Mouse (Mus musculus) neural tube, embryonic 11.5 days (tissue): ENCODE results near the gene Masp2. TPM values are rescaled to one million over a fixed set of nuclear protein-coding genes. Genes with fewer than 3 reads are reported as not detected.

Source experiments
- ATAC-seq: fragments of 200-750 bp; cut with Nextera tagmentation; 2 replicates; pipeline ENCODE4 v1.8.0; 2017; ENCODE audit warnings: moderate number of reproducible peaks, mild to moderate bottlenecking, moderate TSS enrichment, moderate library complexity; ENCODE audit not compliant: insufficient read depth, low FRiP score, low TSS enrichment
- DNase-seq: peaks from one replicate; pipeline ENCODE4 v3.0.0-alpha.2; 2015; ENCODE audit warnings: low spot score
- H3K27ac ChIP-seq: fragments of 300-500 bp; sonication (generic); 2 replicates; pipeline ENCODE4 v1.5.1; 2014; ENCODE audit warnings: low read depth, mild to moderate bottlenecking, low read length
- H3K27me3 ChIP-seq: fragments of 300-500 bp; sonication (generic); 2 replicates; pipeline ENCODE4 v1.6.1; 2014; ENCODE audit warnings: mild to moderate bottlenecking, low read length, mixed read lengths; ENCODE audit not compliant: control insufficient read depth, insufficient read depth
- H3K36me3 ChIP-seq: fragments of 300-500 bp; sonication (generic); 2 replicates; pipeline ENCODE4 v1.6.1; 2014; ENCODE audit warnings: mild to moderate bottlenecking, low read length, moderate library complexity, mixed read lengths; ENCODE audit not compliant: control insufficient read depth, insufficient read depth
- H3K4me1 ChIP-seq: fragments of 300-500 bp; sonication (generic); 2 replicates; pipeline ENCODE4 v1.6.1; 2014; ENCODE audit warnings: low read length, mixed read lengths; ENCODE audit not compliant: control insufficient read depth, insufficient read depth
- H3K4me2 ChIP-seq: fragments of 300-500 bp; sonication (generic); 2 replicates; pipeline ENCODE4 v1.6.1; 2014; ENCODE audit warnings: low read depth, mild to moderate bottlenecking, moderate library complexity
- H3K4me3 ChIP-seq: fragments of 300-500 bp; sonication (generic); 2 replicates; pipeline ENCODE4 v1.5.1; 2014; ENCODE audit warnings: low read depth, low read length
- H3K9ac ChIP-seq: fragments of 300-500 bp; sonication (generic); 2 replicates; pipeline ENCODE4 v1.6.1; 2014; ENCODE audit warnings: mild to moderate bottlenecking, low read length
- H3K9me3 ChIP-seq: fragments of 300-500 bp; sonication (generic); 2 replicates; pipeline ENCODE4 v1.6.1; 2016; ENCODE audit warnings: low read length; ENCODE audit not compliant: control insufficient read depth
- WGBS: fragments of 180-500 bp; shearing (Covaris S2); extraction: QIAGEN DNeasy Blood & Tissue Kit; methylation state at CpG from one replicate; pipeline ENCODE4 v1.1.7; 2014; 5-methylcytosine and 5-hydroxymethylcytosine counted together
- polyA plus RNA-seq: library from polyadenylated mRNA; unstranded; fragments of >200 nt; fragmentation: Nextera tagmentation; extraction: Ambion mirVana; gene quantifications from 2 replicates; pipeline ENCODE4 v1.2.1, GENCODE M21; 2014

The Masp2 gene
- polyA plus RNA-seq, 1 experiment from 2014 or later = 0.17 TPM

GRCm38 (mm10) chr4:148604541-148605165 is 2.3 kb downstream of the Masp2 start:
- no peak overlapping the region for H3K27ac ChIP-seq
- 93% methylated on average over 3 of the region's 3 CpGs for WGBS
- no peak overlapping the region for H3K4me2 ChIP-seq
- ATAC-seq (peak; percentile 49; the same call in 1 of the 2 replicates), DNase-seq (peak; percentile 60)
- H3K4me1 ChIP-seq = no peaks in the 10 kb centered on the region
- H3K9me3 ChIP-seq = no peaks in the 10 kb centered on the region
- H3K36me3 ChIP-seq = no peaks in the 10 kb centered on the region
- H3K9ac ChIP-seq = no peak overlapping the region
- H3K27me3 ChIP-seq = no peaks in the 10 kb centered on the region
- H3K4me3 ChIP-seq = no peak overlapping the region

GRCm38 (mm10) chr4:148607758-148608157 is 5.4 kb downstream of the Masp2 start:
- no peak overlapping the region for H3K27ac ChIP-seq
- H3K4me1 ChIP-seq = no peaks in the 10 kb centered on the region
- no peaks in the 10 kb centered on the region for H3K36me3 ChIP-seq
- DNase-seq = peak; percentile 64
- H3K27me3 ChIP-seq = no peaks in the 10 kb centered on the region
- H3K9ac ChIP-seq = no peak overlapping the region
- no peak overlapping the region for H3K4me2 ChIP-seq
- no peaks in the 10 kb centered on the region for H3K9me3 ChIP-seq
- ATAC-seq = no peak
- WGBS = 31% methylated on average over 5 of the region's 5 CpGs
- H3K4me3 ChIP-seq = no peak overlapping the region

GRCm38 (mm10) chr4:148609805-148610204 is 7.5 kb downstream of the Masp2 start:
- Histone ChIP-seq H3K27ac (no peak overlapping the region), H3K4me3 (no peak overlapping the region), H3K9me3 (no peaks in the 10 kb centered on the region), H3K27me3 (no peaks in the 10 kb centered on the region), H3K4me2 (no peak overlapping the region), H3K9ac (no peak overlapping the region), H3K4me1 (no peaks in the 10 kb centered on the region), H3K36me3 (peaks cover 6% of the 10 kb centered on the region; the same call in 1 of the 2 replicates)
- no peak for DNase-seq
- 89% methylated on average over 5 of the region's 5 CpGs for WGBS
- no peak for ATAC-seq

- H3K27me3 ChIP-seq = no peaks in the 10 kb centered on the region
- H3K9ac ChIP-seq = no peak overlapping the region
- no peaks in the 10 kb centered on the region for H3K9me3 ChIP-seq
- no peak overlapping the region for H3K4me2 ChIP-seq
- DNase-seq (no peak), ATAC-seq (no peak)
- 73% methylated on average over 5 of the region's 5 CpGs for WGBS
- no peak overlapping the region for H3K4me3 ChIP-seq
- no peak overlapping the region for H3K27ac ChIP-seq
- H3K4me1 ChIP-seq = no peaks in the 10 kb centered on the region
- H3K36me3 ChIP-seq = peaks cover 6% of the 10 kb centered on the region; the same call in 1 of the 2 replicates
Measured at GRCm38 (mm10) chr4:148610631-148611364, 8.4 kb downstream of the Masp2 start.

- H3K27me3 ChIP-seq = no peaks in the 10 kb centered on the region
- no peak overlapping the region for H3K4me2 ChIP-seq
- no peak overlapping the region for H3K4me3 ChIP-seq
- no peak overlapping the region for H3K27ac ChIP-seq
- H3K4me1 ChIP-seq = no peaks in the 10 kb centered on the region
- no peak overlapping the region for H3K9ac ChIP-seq
- H3K36me3 ChIP-seq = peaks cover 9% of the 10 kb centered on the region
- H3K9me3 ChIP-seq = no peaks in the 10 kb centered on the region
- ATAC-seq = no peak
- 59% methylated on average over 4 of the region's 4 CpGs for WGBS
- no peak for DNase-seq
Measured at GRCm38 (mm10) chr4:148612557-148612956, 10.2 kb downstream of the Masp2 start.

GRCm38 (mm10) chr4:148613738-148614137 is 11.4 kb downstream of the Masp2 start:
- Histone ChIP-seq H3K27ac (no peak overlapping the region), H3K36me3 (peaks cover 9% of the 10 kb centered on the region), H3K27me3 (no peaks in the 10 kb centered on the region), H3K9me3 (no peaks in the 10 kb centered on the region), H3K9ac (no peak overlapping the region), H3K4me3 (no peak overlapping the region), H3K4me1 (no peaks in the 10 kb centered on the region), H3K4me2 (no peak overlapping the region)
- 68% methylated on average over 9 of the region's 9 CpGs for WGBS
- DNase-seq = no peak
- 0 out of 2 replicates have a peak, but pooled peaks have one; percentile 26 for ATAC-seq

GRCm38 (mm10) chr4:148619805-148620204 is 17.5 kb downstream of the Masp2 start:
- 81% methylated on average over 1 of the region's 1 CpGs for WGBS
- H3K9me3 ChIP-seq = no peaks in the 10 kb centered on the region
- H3K36me3 ChIP-seq = peaks cover 40% of the 10 kb centered on the region
- no peak for ATAC-seq
- H3K9ac ChIP-seq = no peak overlapping the region
- H3K4me2 ChIP-seq = no peak overlapping the region
- H3K4me3 ChIP-seq = no peak overlapping the region
- DNase-seq = no peak
- peaks cover 1% of the 10 kb centered on the region; the same call in 1 of the 2 replicates for H3K4me1 ChIP-seq
- no peak overlapping the region for H3K27ac ChIP-seq
- no peaks in the 10 kb centered on the region for H3K27me3 ChIP-seq

GRCm38 (mm10) chr4:148620718-148621117 is 18.4 kb downstream of the Masp2 start:
- Histone ChIP-seq H3K4me1 (peaks cover 5% of the 10 kb centered on the region; the same call in 1 of the 2 replicates), H3K4me3 (no peak overlapping the region), H3K27ac (no peak overlapping the region), H3K4me2 (no peak overlapping the region), H3K9ac (no peak overlapping the region), H3K36me3 (peaks cover 41% of the 10 kb centered on the region), H3K27me3 (no peaks in the 10 kb centered on the region), H3K9me3 (no peaks in the 10 kb centered on the region)
- 91% methylated on average over 1 of the region's 1 CpGs for WGBS
- DNase-seq (no peak), ATAC-seq (no peak)

GRCm38 (mm10) chr4:148622485-148622884 is 20.1 kb downstream of the Masp2 start:
- no peak for DNase-seq
- no peak overlapping the region for H3K4me3 ChIP-seq
- H3K27ac ChIP-seq = no peak overlapping the region
- H3K4me1 ChIP-seq = peaks cover 8% of the 10 kb centered on the region; the same call in 1 of the 2 replicates
- no peak for ATAC-seq
- H3K9me3 ChIP-seq = no peaks in the 10 kb centered on the region
- H3K36me3 ChIP-seq = peaks cover 38% of the 10 kb centered on the region
- no peak overlapping the region for H3K4me2 ChIP-seq
- 94% methylated on average over 4 of the region's 4 CpGs for WGBS
- no peaks in the 10 kb centered on the region for H3K27me3 ChIP-seq
- H3K9ac ChIP-seq = no peak overlapping the region
